Mouse (Mus musculus) heart, adult 18-20 months (tissue): ENCODE measurements at regions not wholly inside any gene's neighbourhood (a gene's known extent, or its start where the extent isn't known, plus 50 kb on each side); places are given as distances from the start of the nearest gene placed in this dataset.

ENCODE experiments used
- DNase-seq, 2 experiments: peaks; one replicate each; pipeline ENCODE4 v3.0.0; 2021 to 2022; ENCODE audit warnings: mixed read lengths in 1 of 2

DNA sequence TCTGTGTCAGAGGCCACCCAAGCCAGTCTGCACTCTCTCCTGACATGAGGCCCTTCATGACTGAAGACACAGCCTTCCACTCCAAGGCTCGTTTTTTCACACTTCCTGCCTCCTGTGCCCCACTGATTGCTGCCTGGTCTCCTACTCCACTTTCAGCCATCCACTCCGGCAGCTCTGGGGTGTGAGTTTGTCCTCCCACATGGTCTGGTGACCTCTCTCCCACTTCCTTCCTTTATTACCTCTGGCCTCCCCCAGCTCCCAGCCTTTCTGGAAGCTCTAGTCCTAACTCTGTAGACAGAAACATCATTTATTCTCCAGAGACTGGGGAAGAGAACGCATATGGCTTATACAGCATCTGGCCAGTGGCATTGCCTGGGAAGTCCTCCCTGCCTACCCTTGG, 349.0 kb downstream of the Ptpru start:
- no peak for DNase-seq

DNA sequence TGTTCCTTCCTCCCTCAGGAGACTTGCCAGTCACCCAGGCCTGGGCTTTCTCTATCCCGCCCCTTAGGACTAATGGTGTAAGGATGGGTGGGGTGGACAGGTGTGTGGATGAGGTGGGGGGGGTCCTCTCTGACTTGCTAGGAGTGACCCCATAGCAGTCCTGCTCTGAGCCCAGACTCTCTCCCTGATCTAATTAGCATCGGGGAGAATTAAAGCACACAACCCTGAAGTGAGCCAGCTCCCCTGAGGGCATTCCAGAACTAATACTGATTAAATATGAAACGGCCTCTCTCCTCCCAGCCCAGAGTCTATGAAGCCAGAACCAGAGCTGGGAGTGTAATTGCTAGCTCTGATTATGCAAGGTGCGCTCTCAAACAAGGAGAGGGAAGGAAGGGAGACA, 346.1 kb downstream of the Ptpru start:
- no peak for DNase-seq

GRCm38 (mm10) chr4:131493726-131494125, 344.4 kb downstream of the Ptpru start:
- DNase-seq = no peak

- no peak for DNase-seq
These were observed 341.2 kb downstream of the Ptpru start for GRCm38 (mm10) chr4:131496900-131497299.

DNA sequence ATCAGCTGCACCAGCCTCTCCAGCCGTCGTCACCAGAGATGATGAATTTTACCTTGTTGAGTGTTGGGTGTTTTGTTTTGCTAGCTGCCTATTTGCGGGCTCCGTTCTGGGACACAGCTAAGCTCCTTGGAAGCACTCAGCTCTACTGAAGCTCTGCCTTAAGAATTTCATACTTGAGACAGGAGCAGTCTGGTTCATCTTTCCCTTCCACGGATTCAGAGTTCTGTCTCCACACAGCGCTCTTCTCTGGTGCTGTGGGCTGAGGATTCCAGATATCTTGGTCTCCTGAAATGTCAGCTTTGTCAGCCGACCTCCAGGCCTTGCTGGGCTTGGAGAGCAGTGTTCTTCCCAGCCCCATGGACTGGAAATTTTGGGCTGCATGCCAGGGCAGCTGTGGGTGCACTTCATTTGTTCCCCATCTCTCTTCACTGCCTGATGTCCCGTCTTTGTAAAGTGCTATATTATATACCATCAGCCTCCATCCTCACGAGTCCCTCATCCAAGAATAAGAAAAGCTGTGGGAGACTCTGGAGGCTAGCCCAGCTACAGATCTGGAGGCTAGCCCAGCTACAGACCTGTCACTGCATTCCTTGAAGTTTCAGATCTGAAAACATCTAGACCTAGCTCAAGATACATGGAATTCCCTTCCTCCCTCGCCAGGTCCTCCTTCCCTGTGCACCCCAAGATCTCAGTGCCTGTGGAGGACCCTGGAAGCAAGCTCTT, 337.0 kb downstream of the Ptpru start:
- no peak for DNase-seq

- no peak for DNase-seq
These were observed 329.9 kb downstream of the Ptpru start for GRCm38 (mm10) chr4:131508154-131508553.

DNA sequence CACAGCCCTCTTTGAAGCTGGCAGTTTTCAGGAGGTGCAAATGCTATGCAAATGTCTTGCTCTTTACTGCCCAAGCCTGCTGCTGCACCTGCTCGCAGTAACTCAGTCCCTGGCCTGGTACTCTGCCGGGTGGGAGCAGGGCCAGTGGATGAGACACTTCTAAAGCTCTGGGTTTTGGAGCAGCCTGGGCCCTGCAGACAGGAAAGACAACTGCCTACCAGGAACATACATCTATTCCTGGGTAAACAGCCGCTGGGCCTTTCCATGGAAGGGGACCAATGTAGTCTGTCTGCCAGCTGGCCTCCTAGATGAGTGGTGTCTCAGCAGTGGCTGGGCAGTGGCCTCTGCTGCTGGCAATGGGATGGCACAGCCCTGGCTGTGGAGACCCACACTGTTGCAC, 326.5 kb downstream of the Ptpru start:
- DNase-seq = peak in 1 of 2 experiments; percentile 12

GRCm38 (mm10) chr4:131512768-131513167, 325.3 kb downstream of the Ptpru start:
- DNase-seq = no peak

GRCm38 (mm10) chr4:131520636-131521306, 317.3 kb downstream of the Ptpru start:
- DNase-seq = no peak

DNA sequence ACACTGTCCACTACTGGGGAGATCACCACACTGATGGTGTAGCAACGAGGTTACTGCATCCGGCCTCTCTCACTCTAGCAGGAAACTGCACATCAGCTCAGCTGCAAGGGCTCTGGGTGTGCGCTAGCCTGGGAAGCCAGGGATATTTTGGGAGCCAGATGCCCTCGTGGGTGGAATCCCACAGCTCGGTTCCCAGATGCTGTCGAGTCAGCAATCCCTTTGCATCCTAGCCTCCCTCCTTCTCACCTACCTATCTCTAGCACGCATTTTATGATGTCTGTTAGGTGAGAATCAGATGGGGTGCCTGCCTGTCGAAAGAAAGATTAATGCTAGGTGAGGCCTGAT, 316.8 kb downstream of the Ptpru start:
- DNase-seq = no peak

GRCm38 (mm10) chr4:131525236-131525635, 312.9 kb downstream of the Ptpru start:
- DNase-seq = no peak

- DNase-seq = no peak
These were observed 307.6 kb downstream of the Ptpru start for GRCm38 (mm10) chr4:131530491-131530890.

GRCm38 (mm10) chr4:131531003-131531402, 307.1 kb downstream of the Ptpru start:
- no peak for DNase-seq

DNA sequence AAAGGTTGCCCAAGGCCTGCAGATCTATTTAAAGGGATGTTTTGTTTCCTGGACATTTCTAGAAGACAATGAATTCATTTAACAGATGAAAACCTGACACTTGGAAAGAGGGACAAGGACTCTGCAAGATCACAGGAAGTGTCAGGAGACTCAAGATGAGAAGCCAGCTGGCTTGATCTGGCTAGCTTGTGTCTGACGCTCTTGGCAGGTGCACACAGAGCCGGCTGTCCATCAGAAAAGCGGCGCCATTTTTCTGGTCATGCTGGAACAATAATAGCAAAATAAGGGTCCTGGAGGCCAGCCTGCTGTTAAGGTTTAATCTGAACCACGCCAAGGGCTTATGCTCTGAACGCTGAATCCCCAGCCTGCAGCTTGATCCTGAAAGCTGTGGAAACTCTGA, 303.3 kb downstream of the Ptpru start:
- peak; percentile 2 to 23 for DNase-seq

DNA sequence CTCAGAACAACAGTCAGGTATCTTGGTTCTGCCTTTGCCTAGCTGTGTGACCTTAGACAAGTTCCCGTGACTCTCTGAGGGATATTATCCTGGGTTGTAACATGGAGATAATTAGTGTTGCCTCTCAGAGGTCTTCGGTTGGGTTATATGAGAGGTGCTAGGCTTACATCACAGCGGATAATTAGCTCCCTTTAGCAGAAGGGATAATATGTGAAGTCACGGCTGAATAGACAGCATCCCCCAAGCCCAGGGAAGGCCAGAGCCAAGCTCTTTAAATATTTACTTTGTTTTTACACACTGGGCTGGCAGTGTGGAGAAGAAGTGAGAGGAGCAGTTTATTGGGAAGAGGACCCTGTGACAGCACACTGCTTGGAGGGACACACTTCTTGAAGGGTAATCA, 299.9 kb downstream of the Ptpru start:
- DNase-seq = no peak

DNA sequence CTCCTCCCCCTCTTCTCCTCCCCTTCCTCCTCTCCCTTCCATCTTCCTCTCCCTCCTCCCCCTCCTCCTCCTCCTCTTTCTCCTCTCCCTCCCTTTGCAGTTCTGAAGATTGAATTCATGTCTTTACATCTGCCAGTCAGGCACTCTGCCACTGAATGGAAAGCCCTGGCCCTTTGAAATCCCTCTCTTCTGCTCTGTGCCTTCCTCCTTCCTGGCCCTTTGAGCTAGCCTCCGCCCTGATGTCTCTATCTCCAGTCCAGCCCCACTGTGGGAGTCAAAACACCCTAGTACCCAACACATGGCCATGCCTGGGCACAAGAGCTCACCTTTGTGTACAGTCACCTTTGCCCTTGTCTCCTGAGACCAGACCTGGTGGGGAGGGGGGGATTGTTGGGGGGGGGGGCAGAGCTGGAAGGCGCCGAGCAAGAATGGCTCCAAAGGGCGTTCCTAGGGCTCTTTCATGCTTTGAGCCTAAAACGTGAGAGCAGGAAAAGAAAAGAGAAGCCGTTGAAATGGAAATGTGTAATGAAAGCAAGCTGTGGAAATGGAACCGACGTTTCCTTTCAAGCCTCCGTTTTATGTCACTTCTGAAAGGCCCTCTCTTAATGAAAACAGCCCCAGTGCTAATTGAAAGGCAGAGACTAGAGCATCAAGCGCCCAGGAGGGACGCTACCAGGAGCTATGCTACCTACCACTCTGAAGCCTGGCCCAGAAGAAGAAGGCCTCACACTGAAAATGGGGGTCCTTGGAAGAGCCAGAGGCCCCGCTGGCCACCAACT, 291.5 kb downstream of the Ptpru start:
- DNase-seq = no peak

GRCm38 (mm10) chr4:131549581-131549980, 288.5 kb downstream of the Ptpru start:
- DNase-seq = no peak

- DNase-seq = no peak
These were observed 279.6 kb downstream of the Ptpru start for GRCm38 (mm10) chr4:131558513-131558912.

GRCm38 (mm10) chr4:131563851-131564250, 274.2 kb downstream of the Ptpru start:
- DNase-seq = peak; percentile 6 to 14

DNA sequence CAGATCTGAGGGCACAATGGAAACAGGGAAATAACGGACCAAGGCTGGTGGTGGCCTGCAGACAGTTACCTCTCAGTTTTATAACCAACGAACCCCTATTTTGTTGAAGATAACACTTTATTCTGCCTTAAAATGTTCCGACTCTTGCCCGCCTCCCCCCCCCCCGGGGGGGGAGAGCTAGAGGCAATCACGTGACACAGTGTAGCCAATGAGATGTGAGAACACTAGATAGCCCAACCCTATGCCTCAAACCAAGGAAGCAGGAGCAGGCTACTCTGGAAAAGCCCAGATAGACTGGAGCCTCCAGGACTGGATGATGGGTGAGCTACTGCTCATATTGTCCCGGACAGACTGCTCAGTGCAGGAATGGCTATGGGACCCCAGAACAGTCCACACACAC, 272.9 kb downstream of the Ptpru start:
- no peak for DNase-seq

GRCm38 (mm10) chr4:131567241-131567640, 270.8 kb downstream of the Ptpru start:
- DNase-seq = no peak

DNA sequence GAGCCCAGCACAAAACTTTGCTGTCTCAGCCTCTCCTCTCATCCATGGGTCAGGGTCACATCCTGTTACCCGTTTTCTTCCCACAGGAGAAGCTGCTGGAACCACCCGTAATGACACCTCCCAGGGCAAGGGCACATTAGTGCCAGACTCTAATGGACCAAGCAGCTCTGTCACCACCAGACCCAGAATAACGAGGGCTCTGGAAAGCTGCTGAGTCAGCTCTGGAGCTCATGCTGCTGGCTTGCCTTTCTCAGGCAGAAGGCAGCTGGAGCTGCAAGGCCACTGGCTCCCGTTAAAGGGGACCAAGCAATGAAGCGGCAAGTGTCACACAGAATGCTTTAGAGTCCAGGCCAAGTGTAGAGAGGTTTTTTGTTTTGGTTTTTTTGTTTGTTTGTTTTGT, 268.9 kb downstream of the Ptpru start:
- no peak for DNase-seq

GRCm38 (mm10) chr4:131577571-131577970, 260.5 kb downstream of the Ptpru start:
- DNase-seq = no peak
